Mouse (Mus musculus) embryonic facial prominence, embryonic 14.5 days (tissue): ENCODE data around the gene Dpf2. TPM values are rescaled to one million over a fixed set of nuclear protein-coding genes. Genes with fewer than 3 reads are reported as not detected.
A peak's percentile ranks its signal among the peaks of the same experiment; 100 is the strongest.
"Not testable (repeated sequence)": the region's sequence is repeated elsewhere in the genome, so short reads cannot be mapped to it uniquely, and the experiment has no call there.

Experiments used
- ATAC-seq: fragments of 200-750 bp; cut with Nextera tagmentation; 2 replicates; pipeline ENCODE4 v1.8.0; 2017; ENCODE audit warnings: low read depth, moderate number of reproducible peaks, moderate TSS enrichment
- DNase-seq: peaks from one replicate; pipeline ENCODE4 v3.0.0-alpha.2; 2015; ENCODE audit warnings: low spot score
- H3K27ac ChIP-seq: fragments of 300-500 bp; sonication (generic); replicated peaks from 2 replicates; pipeline ENCODE4 v1.5.1; 2014; ENCODE audit warnings: low read depth, mild to moderate bottlenecking, low read length, moderate library complexity
- H3K27me3 ChIP-seq: fragments of 300-500 bp; sonication (generic); replicated peaks from 2 replicates; pipeline ENCODE4 v1.6.1; 2014; ENCODE audit warnings: low read length; ENCODE audit not compliant: control insufficient read depth, insufficient read depth
- H3K36me3 ChIP-seq: fragments of 300-500 bp; sonication (generic); 2 replicates; pipeline ENCODE4 v1.6.1; 2014; ENCODE audit warnings: low read length, mixed read lengths; ENCODE audit not compliant: control insufficient read depth, insufficient read depth
- H3K4me1 ChIP-seq: fragments of 300-500 bp; sonication (generic); 2 replicates; pipeline ENCODE4 v1.6.1; 2014; ENCODE audit warnings: antibody characterized with exemption, low read length; ENCODE audit not compliant: control insufficient read depth, insufficient read depth
- H3K4me2 ChIP-seq: fragments of 300-500 bp; sonication (generic); 2 replicates; pipeline ENCODE4 v1.6.1; 2014; ENCODE audit warnings: low read depth, mild to moderate bottlenecking, low read length, moderate library complexity, mixed read lengths
- H3K4me3 ChIP-seq: fragments of 300-500 bp; sonication (generic); 2 replicates; pipeline ENCODE4 v1.5.1; 2014; ENCODE audit warnings: low read depth, mild to moderate bottlenecking, low read length
- H3K9ac ChIP-seq: fragments of 300-500 bp; sonication (generic); 2 replicates; pipeline ENCODE4 v1.6.1; 2014; ENCODE audit warnings: low read depth, mild to moderate bottlenecking, low read length, moderate library complexity, mixed read lengths
- H3K9me3 ChIP-seq: fragments of 300-500 bp; sonication (generic); 2 replicates; pipeline ENCODE4 v1.6.1; 2016; ENCODE audit warnings: low read length; ENCODE audit not compliant: control insufficient read depth
- WGBS: fragments of 180-500 bp; shearing (Covaris S2); extraction: QIAGEN DNeasy Blood & Tissue Kit; methylation state at CpG from one replicate; pipeline ENCODE4 v1.1.7; 2014; 5-methylcytosine and 5-hydroxymethylcytosine counted together
- polyA plus RNA-seq: library from polyadenylated mRNA; unstranded; fragments of >200 nt; fragmentation: Nextera tagmentation; extraction: Ambion mirVana; gene quantifications from 2 replicates; pipeline ENCODE4 v1.2.1, GENCODE M21; 2014

Dpf2 gene
- polyA plus RNA-seq, 1 experiment from 2014 or later = 124 TPM

- DNase-seq, H3K27ac ChIP-seq, H3K9ac ChIP-seq, H3K4me1 ChIP-seq, H3K36me3 ChIP-seq, H3K4me2 ChIP-seq, H3K27me3 ChIP-seq, H3K4me3 ChIP-seq, ATAC-seq, H3K9me3 ChIP-seq: not testable (repeated sequence)
- 74% methylated on average over 5 of the region's 5 CpGs for WGBS
Observed at GRCm38 (mm10) chr19:5882079-5882478, 30.7 kb downstream of the Dpf2 start.

GRCm38 (mm10) chr19:5881155-5881554, 31.7 kb downstream of the Dpf2 start:
- 94% methylated on average over 6 of the region's 6 CpGs for WGBS
- DNase-seq = no peak
- Histone ChIP-seq H3K9me3 (no peaks in the 10 kb centered on the region), H3K4me3 (no peak overlapping the region), H3K36me3 (no peaks in the 10 kb centered on the region), H3K9ac (no peak overlapping the region), H3K4me2 (no peak overlapping the region), H3K4me1 (no peaks in the 10 kb centered on the region), H3K27ac (no peak overlapping the region), H3K27me3 (no peaks in the 10 kb centered on the region)
- no peak for ATAC-seq

- DNase-seq (no peak), ATAC-seq (no peak)
- H3K4me2 ChIP-seq = no peak overlapping the region
- H3K9ac ChIP-seq = no peak overlapping the region
- H3K4me3 ChIP-seq = no peak overlapping the region
- 0 out of 2 replicates have a peak, but pooled peaks cover 3% of the 10 kb centered on the region for H3K4me1 ChIP-seq
- H3K9me3 ChIP-seq = no peaks in the 10 kb centered on the region
- 96% methylated on average over 7 of the region's 7 CpGs for WGBS
- H3K36me3 ChIP-seq = no peaks in the 10 kb centered on the region
- no peaks in the 10 kb centered on the region for H3K27me3 ChIP-seq
- no peak overlapping the region for H3K27ac ChIP-seq
Observed at GRCm38 (mm10) chr19:5879735-5880134, 33.1 kb downstream of the Dpf2 start.

- WGBS = 65% methylated on average over 3 of the region's 3 CpGs
- H3K9ac ChIP-seq = no peak overlapping the region
- DNase-seq (no peak), ATAC-seq (no peak)
- H3K4me2 ChIP-seq = no peak overlapping the region
- H3K4me3 ChIP-seq = no peak overlapping the region
- H3K9me3 ChIP-seq = no peaks in the 10 kb centered on the region
- no peaks in the 10 kb centered on the region for H3K36me3 ChIP-seq
- no peak overlapping the region for H3K27ac ChIP-seq
- no peaks in the 10 kb centered on the region for H3K27me3 ChIP-seq
- peaks cover 7% of the 10 kb centered on the region; the same call in 1 of the 2 replicates for H3K4me1 ChIP-seq
Observed at GRCm38 (mm10) chr19:5878916-5879315, 33.9 kb downstream of the Dpf2 start.

GRCm38 (mm10) chr19:5878362-5878722, 34.5 kb downstream of the Dpf2 start:
- Histone ChIP-seq H3K27ac (no peak overlapping the region), H3K4me3 (no peak overlapping the region), H3K36me3 (no peaks in the 10 kb centered on the region), H3K9ac (no peak overlapping the region), H3K27me3 (no peaks in the 10 kb centered on the region), H3K4me1 (peaks cover 10% of the 10 kb centered on the region; the same call in 1 of the 2 replicates), H3K4me2 (no peak overlapping the region), H3K9me3 (no peaks in the 10 kb centered on the region)
- DNase-seq (no peak), ATAC-seq (no peak)
- 61% methylated on average over 7 of the region's 7 CpGs for WGBS

GRCm38 (mm10) chr19:5877618-5878361, 35.0 kb downstream of the Dpf2 start, which contains the start of gene Slc25a45:
TSS of gene Slc25a45 (plus strand) at chr19:5877808.
- no peaks in the 10 kb centered on the region for H3K27me3 ChIP-seq
- WGBS = 43% methylated on average over 15 of the region's 15 CpGs
- peak within 1 kb of the TSS; percentile 52 for H3K27ac ChIP-seq
- H3K9ac ChIP-seq = no peak within 1 kb of the TSS
- peak within 1 kb of the TSS; percentile 8; the same call in 1 of the 2 replicates for H3K4me2 ChIP-seq
- H3K4me1 ChIP-seq = peaks cover 10% of the 10 kb centered on the region; the same call in 1 of the 2 replicates
- ATAC-seq (peak; percentile 59), DNase-seq (peak; percentile 80)
- H3K36me3 ChIP-seq = no peaks in the 10 kb centered on the region
- H3K9me3 ChIP-seq = no peaks in the 10 kb centered on the region
- no peak within 1 kb of the TSS for H3K4me3 ChIP-seq

GRCm38 (mm10) chr19:5874969-5875480, 37.8 kb downstream of the Dpf2 start, which contains the start of gene Frmd8:
TSS of gene Frmd8 (minus strand) at chr19:5875274.
- ATAC-seq = peak; percentile 92
- 0% methylated on average over 24 of the region's 37 CpGs for WGBS
- Histone ChIP-seq H3K36me3 (0 out of 2 replicates have a peak, but pooled peaks cover 4% of the 10 kb centered on the region), H3K4me2 (peak within 1 kb of the TSS; percentile 92), H3K9ac (peak within 1 kb of the TSS; percentile 77), H3K9me3 (no peaks in the 10 kb centered on the region), H3K4me3 (peak within 1 kb of the TSS; percentile 74), H3K4me1 (peaks cover 20% of the 10 kb centered on the region; the same call in 1 of the 2 replicates), H3K27ac (peak within 1 kb of the TSS; percentile 61; the same call in 1 of the 2 replicates), H3K27me3 (no peaks in the 10 kb centered on the region)
- DNase-seq = peak; percentile 97

- DNase-seq (no peak), ATAC-seq (no peak)
- Histone ChIP-seq H3K36me3 (0 out of 2 replicates have a peak, but pooled peaks cover 4% of the 10 kb centered on the region), H3K4me3 (peak overlapping the region; percentile 74), H3K4me1 (peaks cover 20% of the 10 kb centered on the region; the same call in 1 of the 2 replicates), H3K4me2 (peak overlapping the region; percentile 92), H3K27me3 (no peaks in the 10 kb centered on the region), H3K9ac (peak overlapping the region; percentile 77), H3K9me3 (no peaks in the 10 kb centered on the region), H3K27ac (no peak overlapping the region)
- 9% methylated on average over 13 of the region's 13 CpGs for WGBS
Observed at GRCm38 (mm10) chr19:5874391-5874968, 38.3 kb downstream of the Dpf2 start.
